Mouse (Mus musculus): Measurements from ENCODE around the gene Zswim4. TPM values are rescaled to one million over a fixed set of nuclear protein-coding genes. Genes with fewer than 3 reads are reported as not detected.
"Not testable (repeated sequence)": the region's sequence is repeated elsewhere in the genome, so short reads cannot be mapped to it uniquely, and the experiment has no call there.

Zswim4 gene
- 20.0 and 20.6 TPM in 2 replicates for polyA plus RNA-seq (2014; fragmentation: Nextera tagmentation; extraction: Ambion mirVana)

- H3K36me3 ChIP-seq (replicated peaks; ENCODE audit: control insufficient read depth, insufficient read depth): peaks cover 29% of the 10 kb centered on the region
- under 1% methylated on average over 34 of the region's 35 CpGs for WGBS
- H3K27me3 ChIP-seq (ENCODE audit: control insufficient read depth, insufficient read depth, low read length): no peaks in the 10 kb centered on the region
- peak within 1 kb of the TSS; percentile 96 for H3K9ac ChIP-seq
- ATAC-seq (ENCODE audit: low FRiP score) (peak; percentile 99), DNase-seq (ENCODE audit: low spot score) (peak; percentile 99)
- peaks cover 23% of the 10 kb centered on the region for H3K4me1 ChIP-seq (replicated peaks; ENCODE audit: control insufficient read depth, insufficient read depth, low read length)
- peak within 1 kb of the TSS; percentile 77 for H3K4me2 ChIP-seq (replicated peaks)
- H3K27ac ChIP-seq: peak within 1 kb of the TSS; percentile 86
- no peaks in the 10 kb centered on the region for H3K9me3 ChIP-seq (ENCODE audit: control insufficient read depth, low read length)
- peak within 1 kb of the TSS; percentile 93 for H3K4me3 ChIP-seq (replicated peaks; ENCODE audit: low read length)
Measured at GRCm38 (mm10) chr8:84236998-84237473, at the start of gene Zswim4. Zswim4 (minus strand) TSS chr8:84237055.

GRCm38 (mm10) chr8:84285665-84286064 lies 48.8 kb upstream of the Zswim4 start:
- H3K4me2 ChIP-seq (replicated peaks); H3K9me3 ChIP-seq (ENCODE audit: control insufficient read depth, low read length); H3K9ac ChIP-seq; H3K4me1 ChIP-seq (replicated peaks; ENCODE audit: control insufficient read depth, insufficient read depth, low read length); H3K27ac ChIP-seq; ATAC-seq (ENCODE audit: low FRiP score); H3K27me3 ChIP-seq (ENCODE audit: control insufficient read depth, insufficient read depth, low read length); H3K36me3 ChIP-seq (replicated peaks; ENCODE audit: control insufficient read depth, insufficient read depth); H3K4me3 ChIP-seq (replicated peaks; ENCODE audit: low read length): not testable (repeated sequence)
- 58% methylated on average over 5 of the region's 5 CpGs for WGBS
- DNase-seq (ENCODE audit: low spot score): peak; percentile 49

GRCm38 (mm10) chr8:84284608-84285063 lies 47.8 kb upstream of the Zswim4 start:
- DNase-seq (ENCODE audit: low spot score) (no peak), ATAC-seq (ENCODE audit: low FRiP score) (no peak)
- Histone ChIP-seq H3K4me1 (replicated peaks; ENCODE audit: control insufficient read depth, insufficient read depth, low read length) (no peaks in the 10 kb centered on the region), H3K4me3 (replicated peaks; ENCODE audit: low read length) (no peak overlapping the region), H3K36me3 (replicated peaks; ENCODE audit: control insufficient read depth, insufficient read depth) (no peaks in the 10 kb centered on the region), H3K9ac (no peak overlapping the region), H3K4me2 (replicated peaks) (no peak overlapping the region), H3K27me3 (ENCODE audit: control insufficient read depth, insufficient read depth, low read length) (no peaks in the 10 kb centered on the region), H3K27ac (no peak overlapping the region), H3K9me3 (ENCODE audit: control insufficient read depth, low read length) (no peaks in the 10 kb centered on the region)
- 34% methylated on average over 9 of the region's 9 CpGs for WGBS

- no peak overlapping the region for H3K4me2 ChIP-seq (replicated peaks)
- H3K27ac ChIP-seq: no peak overlapping the region
- DNase-seq (ENCODE audit: low spot score): no peak
- H3K9ac ChIP-seq: no peak overlapping the region
- no peak for ATAC-seq (ENCODE audit: low FRiP score)
- H3K4me1 ChIP-seq (replicated peaks; ENCODE audit: control insufficient read depth, insufficient read depth, low read length): no peaks in the 10 kb centered on the region
- H3K4me3 ChIP-seq (replicated peaks; ENCODE audit: low read length): no peak overlapping the region
- no peaks in the 10 kb centered on the region for H3K9me3 ChIP-seq (ENCODE audit: control insufficient read depth, low read length)
- H3K27me3 ChIP-seq (ENCODE audit: control insufficient read depth, insufficient read depth, low read length): no peaks in the 10 kb centered on the region
- WGBS: 82% methylated on average over 10 of the region's 10 CpGs
- no peaks in the 10 kb centered on the region for H3K36me3 ChIP-seq (replicated peaks; ENCODE audit: control insufficient read depth, insufficient read depth)
Measured at GRCm38 (mm10) chr8:84280777-84281176, 43.9 kb upstream of the Zswim4 start.

GRCm38 (mm10) chr8:84276447-84276846 lies 39.6 kb upstream of the Zswim4 start:
- Histone ChIP-seq H3K9me3 (ENCODE audit: control insufficient read depth, low read length) (no peaks in the 10 kb centered on the region), H3K27ac (no peak overlapping the region), H3K36me3 (replicated peaks; ENCODE audit: control insufficient read depth, insufficient read depth) (no peaks in the 10 kb centered on the region), H3K4me2 (replicated peaks) (no peak overlapping the region), H3K27me3 (ENCODE audit: control insufficient read depth, insufficient read depth, low read length) (no peaks in the 10 kb centered on the region), H3K9ac (no peak overlapping the region), H3K4me1 (replicated peaks; ENCODE audit: control insufficient read depth, insufficient read depth, low read length) (no peaks in the 10 kb centered on the region), H3K4me3 (replicated peaks; ENCODE audit: low read length) (no peak overlapping the region)
- WGBS: 61% methylated on average over 1 of the region's 1 CpGs
- ATAC-seq (ENCODE audit: low FRiP score) (no peak), DNase-seq (ENCODE audit: low spot score) (no peak)

- 84% methylated on average over 3 of the region's 3 CpGs for WGBS
Measured at GRCm38 (mm10) chr8:84273968-84274367, 37.1 kb upstream of the Zswim4 start.

GRCm38 (mm10) chr8:84272302-84272701 lies 35.4 kb upstream of the Zswim4 start:
- H3K27me3 ChIP-seq (ENCODE audit: control insufficient read depth, insufficient read depth, low read length): no peaks in the 10 kb centered on the region
- H3K4me1 ChIP-seq (replicated peaks; ENCODE audit: control insufficient read depth, insufficient read depth, low read length): peaks cover 10% of the 10 kb centered on the region
- 91% methylated on average over 4 of the region's 4 CpGs for WGBS
- no peak overlapping the region for H3K27ac ChIP-seq
- no peak overlapping the region for H3K4me2 ChIP-seq (replicated peaks)
- 0 out of 2 replicates have a peak, but pooled peaks cover 2% of the 10 kb centered on the region for H3K36me3 ChIP-seq (replicated peaks; ENCODE audit: control insufficient read depth, insufficient read depth)
- H3K9me3 ChIP-seq (ENCODE audit: control insufficient read depth, low read length): no peaks in the 10 kb centered on the region
- H3K4me3 ChIP-seq (replicated peaks; ENCODE audit: low read length): no peak overlapping the region
- no peak for ATAC-seq (ENCODE audit: low FRiP score)
- no peak for DNase-seq (ENCODE audit: low spot score)
- H3K9ac ChIP-seq: no peak overlapping the region

More at GRCm38 (mm10) chr8:84273968-84274367, 37.1 kb upstream of the Zswim4 start:
- Histone ChIP-seq H3K9me3 (ENCODE audit: control insufficient read depth, low read length) (no peaks in the 10 kb centered on the region), H3K27ac (no peak overlapping the region), H3K9ac (no peak overlapping the region), H3K4me1 (replicated peaks; ENCODE audit: control insufficient read depth, insufficient read depth, low read length) (peaks cover 10% of the 10 kb centered on the region), H3K4me2 (replicated peaks) (no peak overlapping the region), H3K36me3 (replicated peaks; ENCODE audit: control insufficient read depth, insufficient read depth) (no peaks in the 10 kb centered on the region), H3K27me3 (ENCODE audit: control insufficient read depth, insufficient read depth, low read length) (no peaks in the 10 kb centered on the region), H3K4me3 (replicated peaks; ENCODE audit: low read length) (no peak overlapping the region)
- ATAC-seq (ENCODE audit: low FRiP score) (no peak), DNase-seq (ENCODE audit: low spot score) (no peak)

- H3K27ac ChIP-seq: peak within 1 kb of the TSS; percentile 88
- ATAC-seq (ENCODE audit: low FRiP score): peak; percentile 99
- no peaks in the 10 kb centered on the region for H3K9me3 ChIP-seq (ENCODE audit: control insufficient read depth, low read length)
- peaks cover 23% of the 10 kb centered on the region for H3K36me3 ChIP-seq (replicated peaks; ENCODE audit: control insufficient read depth, insufficient read depth)
- WGBS: under 1% methylated on average over 44 of the region's 44 CpGs
- peaks cover 10% of the 10 kb centered on the region for H3K4me1 ChIP-seq (replicated peaks; ENCODE audit: control insufficient read depth, insufficient read depth, low read length)
- H3K4me3 ChIP-seq (replicated peaks; ENCODE audit: low read length): peak within 1 kb of the TSS; percentile 87
- H3K4me2 ChIP-seq (replicated peaks): peak within 1 kb of the TSS; percentile 94
- no peaks in the 10 kb centered on the region for H3K27me3 ChIP-seq (ENCODE audit: control insufficient read depth, insufficient read depth, low read length)
- H3K9ac ChIP-seq: peak within 1 kb of the TSS; percentile 93
- DNase-seq (ENCODE audit: low spot score): peak; percentile 100
Measured at GRCm38 (mm10) chr8:84269950-84270773, 33.3 kb upstream of the Zswim4 start, which contains the start of gene Ccdc130. Ccdc130 (minus strand) TSS chr8:84270380.

- Histone ChIP-seq H3K27me3 (ENCODE audit: control insufficient read depth, insufficient read depth, low read length) (no peaks in the 10 kb centered on the region), H3K4me2 (replicated peaks) (no peak overlapping the region), H3K36me3 (replicated peaks; ENCODE audit: control insufficient read depth, insufficient read depth) (peaks cover 80% of the 10 kb centered on the region), H3K4me3 (replicated peaks; ENCODE audit: low read length) (no peak overlapping the region), H3K9ac (no peak overlapping the region), H3K9me3 (ENCODE audit: control insufficient read depth, low read length) (no peaks in the 10 kb centered on the region), H3K4me1 (replicated peaks; ENCODE audit: control insufficient read depth, insufficient read depth, low read length) (peaks cover 15% of the 10 kb centered on the region), H3K27ac (no peak overlapping the region)
- 93% methylated on average over 4 of the region's 4 CpGs for WGBS
- no peak for DNase-seq (ENCODE audit: low spot score)
- no peak for ATAC-seq (ENCODE audit: low FRiP score)
Measured at GRCm38 (mm10) chr8:84261098-84261497, 24.2 kb upstream of the Zswim4 start.
